Mouse (Mus musculus) E14TG2a.4 (cell line): ENCODE results near the gene Tnni2.

Source experiments
- CTCF ChIP-seq: conservative IDR thresholded peaks from 2 replicates; pipeline ENCODE4 v1.5.1; 2014; ENCODE audit warnings: low read length
- NANOG ChIP-seq: IDR thresholded peaks from 2 replicates; pipeline ENCODE4 v1.6.1; 2014; ENCODE audit warnings: borderline replicate concordance, low read length, mixed read lengths
- POU5F1 ChIP-seq: IDR thresholded peaks from 2 replicates; pipeline ENCODE4 v1.6.1; 2014; ENCODE audit warnings: low read length, borderline replicate concordance

DNA sequence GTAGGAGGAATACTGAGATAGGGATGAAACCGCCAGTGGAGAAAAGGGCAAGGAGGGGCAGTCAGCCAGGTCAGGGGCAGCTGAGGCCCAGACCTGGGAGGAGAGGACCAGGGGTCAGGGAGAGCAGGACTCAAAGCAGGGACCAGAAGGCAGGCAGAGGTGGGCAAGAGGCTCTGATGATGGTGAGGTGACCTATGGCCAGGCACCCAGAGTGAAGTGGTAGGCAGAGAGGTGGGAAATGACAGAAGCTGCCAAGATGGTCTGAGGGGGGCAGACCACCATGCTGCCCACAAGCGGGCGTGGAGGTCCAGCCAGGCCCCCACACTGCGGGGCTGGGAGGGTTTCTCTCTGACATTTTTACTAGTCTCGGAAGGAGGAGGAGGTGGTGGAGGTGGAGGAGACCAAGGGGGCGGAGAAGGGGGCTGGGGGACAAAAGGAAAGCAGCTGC lies 29.8 kb downstream of the Tnni2 start:
- TF ChIP-seq POU5F1 (no peak), CTCF (no peak), NANOG (no peak)
